Mouse (Mus musculus) lung, postnatal 0 days (tissue): ENCODE measurements around the gene Wdpcp.

Source experiments
- CTCF ChIP-seq: IDR thresholded peaks from 2 replicates; pipeline ENCODE4 v1.5.1; 2016; ENCODE audit warnings: antibody characterized with exemption, mild to moderate bottlenecking
- EP300 ChIP-seq: IDR thresholded peaks from 2 replicates; pipeline ENCODE4 v1.6.1; 2016; ENCODE audit warnings: antibody characterized with exemption, mild to moderate bottlenecking, control low read depth

DNA sequence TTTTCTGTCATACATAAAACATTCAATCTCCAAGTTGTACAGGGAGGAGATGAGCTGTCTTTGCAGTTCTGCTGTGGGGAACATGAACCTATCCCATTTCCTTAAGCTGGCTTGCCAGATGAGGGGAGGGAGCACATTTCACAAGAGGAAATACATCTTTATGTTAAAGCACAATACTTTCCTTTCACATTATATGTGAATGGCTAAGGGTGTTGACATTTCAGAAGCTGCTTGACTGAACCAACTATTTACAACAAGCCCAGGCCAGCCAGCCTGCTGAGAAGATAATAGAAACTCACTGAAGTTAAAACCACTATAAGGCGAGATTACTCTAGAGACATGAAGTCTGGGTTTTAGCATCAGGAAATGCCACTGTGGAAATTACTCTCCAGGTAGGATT, 11.3 kb downstream of the Wdpcp start:
- TF ChIP-seq CTCF (no peak), EP300 (no peak)
